Mouse (Mus musculus) lung, postnatal 0 days (tissue): ENCODE data around the gene Slc35e3. TPM values are rescaled to one million over a fixed set of nuclear protein-coding genes. Genes with fewer than 3 reads are reported as not detected.
"Not testable (repeated sequence)": the region's sequence is repeated elsewhere in the genome, so short reads cannot be mapped to it uniquely, and the experiment has no call there.

ENCODE experiments used
- ATAC-seq: fragments of 200-750 bp; cut with Nextera tagmentation; 2 replicates; pipeline ENCODE4 v1.8.0; 2017; ENCODE audit warnings: moderate library complexity
- DNase-seq: peaks from one replicate; pipeline ENCODE4 v3.0.0-alpha.2; 2016; ENCODE audit warnings: low spot score
- H3K27ac ChIP-seq: fragments of 300-500 bp; sonication (generic); 2 replicates; pipeline ENCODE4 v1.5.1; 2014; ENCODE audit warnings: antibody characterized with exemption, mild to moderate bottlenecking, low read length, mixed read lengths
- H3K27me3 ChIP-seq: fragments of 300-500 bp; sonication (generic); replicated peaks from 2 replicates; pipeline ENCODE4 v1.6.1; 2014; ENCODE audit warnings: low read length, mixed read lengths; ENCODE audit not compliant: insufficient read depth
- H3K36me3 ChIP-seq: fragments of 300-500 bp; sonication (generic); 2 replicates; pipeline ENCODE4 v1.6.1; 2014; ENCODE audit warnings: low read length, mixed read lengths; ENCODE audit not compliant: insufficient read depth
- H3K4me1 ChIP-seq: fragments of 300-500 bp; sonication (generic); 2 replicates; pipeline ENCODE4 v1.6.1; 2014; ENCODE audit warnings: antibody characterized with exemption, low read depth, low read length, mixed read lengths; ENCODE audit not compliant: insufficient read depth
- H3K4me2 ChIP-seq: fragments of 300-500 bp; sonication (generic); replicated peaks from 2 replicates; pipeline ENCODE4 v1.6.1; 2014; ENCODE audit warnings: low read depth, mild to moderate bottlenecking, low read length, moderate library complexity, mixed read lengths
- H3K4me3 ChIP-seq: fragments of 300-500 bp; sonication (generic); 2 replicates; pipeline ENCODE4 v1.5.1; 2014; ENCODE audit warnings: low read depth, low read length
- H3K9ac ChIP-seq: fragments of 300-500 bp; sonication (generic); replicated peaks from 2 replicates; pipeline ENCODE4 v1.6.1; 2014; ENCODE audit warnings: low read depth, mild to moderate bottlenecking
- H3K9me3 ChIP-seq: fragments of 300-500 bp; sonication (generic); 2 replicates; pipeline ENCODE4 v1.6.1; 2016; ENCODE audit warnings: low read length, mixed read lengths
- CTCF ChIP-seq: IDR thresholded peaks from 2 replicates; pipeline ENCODE4 v1.5.1; 2016; ENCODE audit warnings: antibody characterized with exemption, mild to moderate bottlenecking
- EP300 ChIP-seq: IDR thresholded peaks from 2 replicates; pipeline ENCODE4 v1.6.1; 2016; ENCODE audit warnings: antibody characterized with exemption, mild to moderate bottlenecking, control low read depth
- WGBS: fragments of 180-500 bp; shearing (Covaris S2); extraction: QIAGEN DNeasy Blood & Tissue Kit; methylation state at CpG from one replicate; pipeline ENCODE4 v1.1.7; 2014; 5-methylcytosine and 5-hydroxymethylcytosine counted together
- polyA plus RNA-seq: library from polyadenylated mRNA; unstranded; fragments of >200 nt; fragmentation: Nextera tagmentation; extraction: Ambion mirVana; gene quantifications from 2 replicates; pipeline ENCODE4 v1.2.1, GENCODE M21; 2015

Gene Slc35e3
- polyA plus RNA-seq, 1 experiment from 2014 or later = 17.2 TPM

- no peak overlapping the region for H3K4me2 ChIP-seq
- no peak for ATAC-seq
- peaks cover 25% of the 10 kb centered on the region for H3K36me3 ChIP-seq
These were observed 40.4 kb downstream of the Slc35e3 start for GRCm38 (mm10) chr10:117705806-117706205.

GRCm38 (mm10) chr10:117704964-117705335, 41.2 kb downstream of the Slc35e3 start:
- 0 out of 2 replicates have a peak, but pooled peaks cover 4% of the 10 kb centered on the region for H3K4me1 ChIP-seq
- ATAC-seq = no peak
- H3K4me3 ChIP-seq = no peak overlapping the region
- no peak overlapping the region for H3K4me2 ChIP-seq
- no peak overlapping the region for H3K27ac ChIP-seq
- no peaks in the 10 kb centered on the region for H3K9me3 ChIP-seq
- H3K36me3 ChIP-seq = peaks cover 26% of the 10 kb centered on the region
- no peak overlapping the region for H3K9ac ChIP-seq
- no peak for DNase-seq
- no peaks in the 10 kb centered on the region for H3K27me3 ChIP-seq
- no peak for TF ChIP-seq CTCF
- TF ChIP-seq EP300 = no peak
- WGBS = 94% methylated on average over 6 of the region's 6 CpGs

More at GRCm38 (mm10) chr10:117705806-117706205, 40.4 kb downstream of the Slc35e3 start:
- no peak for DNase-seq
- no peak for TF ChIP-seq CTCF
- TF ChIP-seq EP300 = no peak
- no peak overlapping the region for H3K4me3 ChIP-seq
- H3K27ac ChIP-seq = no peak overlapping the region
- no peaks in the 10 kb centered on the region for H3K9me3 ChIP-seq
- no peaks in the 10 kb centered on the region for H3K27me3 ChIP-seq
- H3K4me1 ChIP-seq = 0 out of 2 replicates have a peak, but pooled peaks cover 4% of the 10 kb centered on the region
- H3K9ac ChIP-seq = no peak overlapping the region

GRCm38 (mm10) chr10:117704314-117704963, 41.7 kb downstream of the Slc35e3 start:
- peaks cover 31% of the 10 kb centered on the region for H3K36me3 ChIP-seq
- H3K9ac ChIP-seq, H3K27me3 ChIP-seq: not testable (repeated sequence)

GRCm38 (mm10) chr10:117703506-117703905, 42.7 kb downstream of the Slc35e3 start:
- no peak for DNase-seq
- WGBS = 87% methylated on average over 3 of the region's 3 CpGs
- no peak overlapping the region for H3K9ac ChIP-seq
- no peaks in the 10 kb centered on the region for H3K4me1 ChIP-seq
- no peak overlapping the region for H3K4me3 ChIP-seq
- no peak for TF ChIP-seq CTCF
- H3K27ac ChIP-seq = no peak overlapping the region
- H3K36me3 ChIP-seq = peaks cover 38% of the 10 kb centered on the region
- ATAC-seq = no peak
- H3K9me3 ChIP-seq = no peaks in the 10 kb centered on the region
- no peaks in the 10 kb centered on the region for H3K27me3 ChIP-seq
- H3K4me2 ChIP-seq = no peak overlapping the region

More at GRCm38 (mm10) chr10:117704314-117704963, 41.7 kb downstream of the Slc35e3 start:
- not testable (repeated sequence) for H3K4me2 ChIP-seq, H3K9me3 ChIP-seq, H3K4me1 ChIP-seq, H3K4me3 ChIP-seq, ATAC-seq, H3K27ac ChIP-seq, DNase-seq
- 93% methylated on average over 6 of the region's 6 CpGs for WGBS

GRCm38 (mm10) chr10:117702024-117702833, 43.9 kb downstream of the Slc35e3 start:
- 97% methylated on average over 6 of the region's 6 CpGs for WGBS
- ATAC-seq = no peak
- H3K4me2 ChIP-seq = no peak overlapping the region
- H3K27ac ChIP-seq = no peak overlapping the region
- TF ChIP-seq CTCF = no peak
- TF ChIP-seq EP300 = no peak
- no peaks in the 10 kb centered on the region for H3K4me1 ChIP-seq
- no peak for DNase-seq
- H3K36me3 ChIP-seq = peaks cover 48% of the 10 kb centered on the region
- H3K4me3 ChIP-seq = no peak overlapping the region
- H3K27me3 ChIP-seq = no peaks in the 10 kb centered on the region
- no peak overlapping the region for H3K9ac ChIP-seq
- no peaks in the 10 kb centered on the region for H3K9me3 ChIP-seq

- Histone ChIP-seq H3K27ac (no peak overlapping the region), H3K4me2 (no peak overlapping the region)
These were observed 44.9 kb downstream of the Slc35e3 start for GRCm38 (mm10) chr10:117701034-117701829.

More at GRCm38 (mm10) chr10:117701034-117701829, 44.9 kb downstream of the Slc35e3 start:
- no peak overlapping the region for H3K4me3 ChIP-seq
- TF ChIP-seq CTCF = no peak
- no peak for TF ChIP-seq EP300
- H3K9me3 ChIP-seq = no peaks in the 10 kb centered on the region
- DNase-seq = no peak
- H3K4me1 ChIP-seq = no peaks in the 10 kb centered on the region
- H3K36me3 ChIP-seq = peaks cover 58% of the 10 kb centered on the region
- no peak for ATAC-seq
- no peak overlapping the region for H3K9ac ChIP-seq
- no peaks in the 10 kb centered on the region for H3K27me3 ChIP-seq
- 90% methylated on average over 6 of the region's 6 CpGs for WGBS
